Mouse (Mus musculus) gastrocnemius, postnatal 10 days (tissue): Measurements from ENCODE around the gene Ubac2. TPM values are rescaled to one million over a fixed set of nuclear protein-coding genes. Genes with fewer than 3 reads are reported as not detected.
A peak's percentile ranks its signal among the peaks of the same experiment; 100 is the strongest.

ENCODE experiments used
- DNase-seq: peaks from one replicate; pipeline ENCODE4 v3.0.0; 2021; ENCODE audit warnings: mixed read lengths
- total RNA-seq, 2 experiments: library from RNA; stranded (reverse); gene quantifications; 2 replicates each; pipeline ENCODE4 v1.2.3; 2021

Gene Ubac2
- total RNA-seq, 2 experiments from 2014 or later: 23.1 to 23.7 TPM

GRCm38 (mm10) chr14:122003812-122004211, 125.4 kb downstream of the Ubac2 start:
- no peak for DNase-seq

- no peak for DNase-seq
Observed at GRCm38 (mm10) chr14:122008261-122008660, 129.8 kb downstream of the Ubac2 start.

- DNase-seq: no peak
Observed at GRCm38 (mm10) chr14:122009502-122009901, 131.1 kb downstream of the Ubac2 start.

GRCm38 (mm10) chr14:122010301-122010700, 131.9 kb downstream of the Ubac2 start:
- peak; percentile 26 for DNase-seq

GRCm38 (mm10) chr14:122011768-122012167, 133.3 kb downstream of the Ubac2 start:
- DNase-seq: no peak

GRCm38 (mm10) chr14:122012193-122012592, 133.8 kb downstream of the Ubac2 start:
- DNase-seq: no peak

- no peak for DNase-seq
Observed at GRCm38 (mm10) chr14:122012814-122013213, 134.4 kb downstream of the Ubac2 start.

GRCm38 (mm10) chr14:122013417-122013951, 135.1 kb downstream of the Ubac2 start:
- no peak for DNase-seq

- no peak for DNase-seq
Observed at GRCm38 (mm10) chr14:122017958-122018357, 139.5 kb downstream of the Ubac2 start.

GRCm38 (mm10) chr14:122019389-122019788, 141.0 kb downstream of the Ubac2 start:
- no peak for DNase-seq

GRCm38 (mm10) chr14:122020567-122020966, 142.1 kb downstream of the Ubac2 start:
- DNase-seq: no peak

- DNase-seq: no peak
Observed at GRCm38 (mm10) chr14:122023054-122023453, 144.6 kb downstream of the Ubac2 start.

GRCm38 (mm10) chr14:122023928-122024327, 145.5 kb downstream of the Ubac2 start:
- DNase-seq: no peak

GRCm38 (mm10) chr14:122028926-122029745, 150.7 kb downstream of the Ubac2 start:
- no peak for DNase-seq

GRCm38 (mm10) chr14:122029851-122030250, 151.4 kb downstream of the Ubac2 start:
- no peak for DNase-seq

GRCm38 (mm10) chr14:122032045-122032444, 153.6 kb downstream of the Ubac2 start:
- no peak for DNase-seq

GRCm38 (mm10) chr14:122034451-122034850, 156.0 kb downstream of the Ubac2 start, which contains the start of gene Timm8a2:
Timm8a2 (plus strand) TSS chr14:122034674.
- no peak for DNase-seq

GRCm38 (mm10) chr14:122035181-122035580, 156.8 kb downstream of the Ubac2 start:
- DNase-seq: no peak

- DNase-seq: no peak
Observed at GRCm38 (mm10) chr14:122035860-122036259, 157.4 kb downstream of the Ubac2 start.

- DNase-seq: no peak
Observed at GRCm38 (mm10) chr14:122038874-122039647, 160.6 kb downstream of the Ubac2 start.

- no peak for DNase-seq
Observed at GRCm38 (mm10) chr14:122041413-122041825, 163.0 kb downstream of the Ubac2 start.

GRCm38 (mm10) chr14:122042142-122042694, 163.8 kb downstream of the Ubac2 start:
- DNase-seq: no peak

GRCm38 (mm10) chr14:122047784-122048183, 169.4 kb downstream of the Ubac2 start:
- no peak for DNase-seq
